Mouse (Mus musculus): ENCODE results near the gene Chd9. TPM values are rescaled to one million over a fixed set of nuclear protein-coding genes. Genes with fewer than 3 reads are reported as not detected.
A peak's percentile ranks its signal among the peaks of the same experiment; 100 is the strongest.

The Chd9 gene
- polyA plus RNA-seq, 1 experiment from 2014 or later: 31.5 TPM

DNA sequence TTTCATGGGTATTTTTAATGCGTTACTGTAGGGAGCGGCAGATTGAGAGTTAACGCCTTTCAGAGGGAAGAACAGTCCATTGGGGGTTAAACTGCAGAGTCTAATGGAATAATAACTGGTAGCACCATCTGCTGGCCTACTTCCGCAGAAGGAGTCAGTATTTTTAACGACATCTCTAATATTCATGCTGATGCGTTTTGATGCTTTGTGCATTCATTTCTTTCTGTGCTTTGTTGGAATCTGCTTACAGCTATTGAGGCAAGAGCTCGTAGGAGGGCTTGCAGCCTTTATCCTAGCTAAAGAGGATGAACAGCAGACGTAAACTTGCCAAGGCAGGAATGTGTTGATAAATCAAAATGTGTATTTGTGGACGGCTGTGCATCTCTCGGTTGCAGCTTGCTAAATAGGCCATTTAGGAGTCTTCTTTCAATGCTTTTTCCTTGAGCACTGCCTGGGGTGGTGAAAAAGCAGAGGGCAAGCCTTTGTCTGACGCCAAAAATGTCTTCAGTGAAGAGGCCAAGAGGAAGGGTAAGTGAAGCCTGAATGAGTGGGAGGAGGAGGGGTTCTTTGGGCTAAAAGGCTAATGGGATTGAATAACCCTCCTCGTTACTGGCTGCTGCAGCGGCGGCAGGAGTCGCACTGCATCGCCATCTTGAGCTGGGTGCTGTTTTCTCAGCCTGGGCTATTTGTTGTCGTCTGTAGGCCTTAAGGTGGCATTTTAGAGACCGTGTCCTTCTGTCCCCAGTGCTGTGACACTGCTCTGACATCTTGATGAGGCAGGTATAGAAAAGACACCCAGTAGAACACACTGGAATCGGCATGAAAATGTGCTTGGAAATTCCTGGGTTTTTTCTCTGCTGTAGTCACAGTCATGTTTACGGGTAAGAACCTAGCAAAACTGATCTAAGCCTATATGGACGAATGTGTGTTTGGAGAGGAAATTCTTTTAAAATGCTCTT, 126.9 kb downstream of the Chd9 start:
- 7% methylated on average over 21 of the region's 21 CpGs for WGBS
- peak overlapping the region; percentile 63 for H3K4me3 ChIP-seq
- H3K27me3 ChIP-seq (ENCODE audit: insufficient read depth, poor library complexity, severe bottlenecking): no peaks in the 10 kb centered on the region

DNA sequence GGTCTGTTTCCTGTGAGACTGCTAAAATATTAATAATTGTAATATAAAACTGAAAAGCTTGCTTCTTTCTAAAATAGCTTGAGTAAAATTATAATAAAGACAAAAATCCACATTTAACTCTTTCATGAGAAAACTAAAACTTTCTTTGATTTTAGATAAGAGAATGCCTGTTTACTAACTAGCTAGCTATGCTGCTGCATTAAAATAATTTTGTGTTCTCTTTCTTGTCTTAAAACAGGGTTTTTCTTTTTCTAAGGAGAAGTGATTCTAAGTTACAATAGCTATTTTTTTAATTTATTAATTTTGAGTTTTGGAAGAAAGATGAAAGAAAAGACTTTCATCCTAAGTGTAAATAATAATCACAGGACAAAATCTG, 127.6 kb downstream of the Chd9 start:
- H3K27me3 ChIP-seq (ENCODE audit: insufficient read depth, poor library complexity, severe bottlenecking): no peaks in the 10 kb centered on the region
- peaks cover 1% of the 10 kb centered on the region; the same call in 1 of the 2 replicates for H3K36me3 ChIP-seq
- H3K9me3 ChIP-seq: no peaks in the 10 kb centered on the region
- no peak for DNase-seq (ENCODE audit: low spot score)
- peak overlapping the region; percentile 95 for H3K27ac ChIP-seq
- H3K4me3 ChIP-seq: peak overlapping the region; percentile 63
- 0 out of 2 replicates have a peak, but pooled peaks cover 3% of the 10 kb centered on the region for H3K4me1 ChIP-seq

More for the DNA sequence above, 126.9 kb downstream of the Chd9 start:
- Histone ChIP-seq H3K4me1 (0 out of 2 replicates have a peak, but pooled peaks cover 3% of the 10 kb centered on the region), H3K27ac (peak overlapping the region; percentile 95), H3K36me3 (peaks cover 1% of the 10 kb centered on the region; the same call in 1 of the 2 replicates), H3K9me3 (no peaks in the 10 kb centered on the region)
- DNase-seq (ENCODE audit: low spot score): peak; percentile 92

GRCm38 (mm10) chr8:90956390-90956789, 128.2 kb downstream of the Chd9 start:
- Histone ChIP-seq H3K4me1 (0 out of 2 replicates have a peak, but pooled peaks cover 3% of the 10 kb centered on the region), H3K4me3 (peak overlapping the region; percentile 63), H3K27ac (peak overlapping the region; percentile 62; the same call in 1 of the 2 replicates), H3K36me3 (peaks cover 1% of the 10 kb centered on the region; the same call in 1 of the 2 replicates), H3K9me3 (no peaks in the 10 kb centered on the region), H3K27me3 (ENCODE audit: insufficient read depth, poor library complexity, severe bottlenecking) (no peaks in the 10 kb centered on the region)
- 86% methylated on average over 9 of the region's 9 CpGs for WGBS
- no peak for DNase-seq (ENCODE audit: low spot score)

DNA sequence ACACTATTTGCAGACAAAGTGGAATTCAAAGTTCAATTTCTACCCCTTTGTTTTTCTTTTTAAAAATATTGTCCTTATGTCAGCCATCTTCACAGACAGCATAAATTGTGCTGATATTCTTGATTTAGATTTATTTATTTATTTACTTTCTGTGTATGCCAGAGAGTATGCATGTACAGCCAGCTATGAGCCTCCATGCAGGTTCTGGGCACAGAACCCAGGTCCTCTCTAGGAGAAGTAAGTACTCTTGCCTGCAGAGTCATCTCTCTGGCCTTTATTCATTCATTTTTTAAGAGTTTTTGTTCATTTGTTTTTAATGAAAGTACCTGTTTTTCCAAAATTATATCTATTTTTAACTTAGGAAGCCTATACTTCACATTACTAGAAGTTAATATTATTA, 129.6 kb downstream of the Chd9 start:
- DNase-seq (ENCODE audit: low spot score): no peak
- H3K27me3 ChIP-seq (ENCODE audit: insufficient read depth, poor library complexity, severe bottlenecking): no peaks in the 10 kb centered on the region
- H3K27ac ChIP-seq: no peak overlapping the region
- H3K4me3 ChIP-seq: no peak overlapping the region
- H3K36me3 ChIP-seq: peaks cover 1% of the 10 kb centered on the region; the same call in 1 of the 2 replicates
- 0 out of 2 replicates have a peak, but pooled peaks cover 3% of the 10 kb centered on the region for H3K4me1 ChIP-seq
- H3K9me3 ChIP-seq: no peaks in the 10 kb centered on the region

DNA sequence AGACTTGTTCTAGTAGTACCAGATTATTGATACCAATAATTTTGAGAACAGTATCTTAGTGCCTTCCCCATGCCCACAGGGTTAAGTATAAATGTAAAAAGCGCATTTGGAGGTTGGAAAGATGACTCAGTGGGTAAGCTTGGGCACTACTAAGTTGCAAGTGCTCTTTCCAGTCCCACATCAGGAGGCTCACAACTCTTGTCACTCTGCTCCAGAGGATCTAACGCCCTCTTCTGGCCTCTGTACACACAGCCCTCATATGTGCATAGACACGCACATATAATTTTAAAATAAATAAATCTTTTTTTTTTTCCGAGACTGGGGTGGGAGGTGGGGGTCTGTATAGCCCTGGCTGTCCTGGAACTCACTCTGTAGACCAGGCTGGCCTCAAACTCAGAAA, 131.6 kb downstream of the Chd9 start:
- Histone ChIP-seq H3K4me1 (0 out of 2 replicates have a peak, but pooled peaks cover 3% of the 10 kb centered on the region), H3K27me3 (ENCODE audit: insufficient read depth, poor library complexity, severe bottlenecking) (no peaks in the 10 kb centered on the region), H3K4me3 (no peak overlapping the region), H3K36me3 (peaks cover 1% of the 10 kb centered on the region; the same call in 1 of the 2 replicates), H3K9me3 (no peaks in the 10 kb centered on the region), H3K27ac (no peak overlapping the region)
- 93% methylated on average over 4 of the region's 4 CpGs for WGBS
- DNase-seq (ENCODE audit: low spot score): no peak

- Histone ChIP-seq H3K27ac (no peak overlapping the region), H3K36me3 (peaks cover 1% of the 10 kb centered on the region; the same call in 1 of the 2 replicates), H3K4me3 (no peak overlapping the region), H3K4me1 (0 out of 2 replicates have a peak, but pooled peaks cover 4% of the 10 kb centered on the region), H3K9me3 (no peaks in the 10 kb centered on the region), H3K27me3 (ENCODE audit: insufficient read depth, poor library complexity, severe bottlenecking) (no peaks in the 10 kb centered on the region)
- 78% methylated on average over 4 of the region's 4 CpGs for WGBS
- DNase-seq (ENCODE audit: low spot score): no peak
These were observed 133.5 kb downstream of the Chd9 start for GRCm38 (mm10) chr8:90961603-90962002.

- Histone ChIP-seq H3K27ac (no peak overlapping the region), H3K4me1 (0 out of 2 replicates have a peak, but pooled peaks cover 4% of the 10 kb centered on the region), H3K9me3 (no peaks in the 10 kb centered on the region), H3K27me3 (ENCODE audit: insufficient read depth, poor library complexity, severe bottlenecking) (no peaks in the 10 kb centered on the region), H3K4me3 (no peak overlapping the region), H3K36me3 (peaks cover 9% of the 10 kb centered on the region; the same call in 1 of the 2 replicates)
- 91% methylated on average over 2 of the region's 2 CpGs for WGBS
- no peak for DNase-seq (ENCODE audit: low spot score)
These were observed 135.9 kb downstream of the Chd9 start for GRCm38 (mm10) chr8:90964044-90964443.

GRCm38 (mm10) chr8:90965467-90966170, 137.5 kb downstream of the Chd9 start:
- no peaks in the 10 kb centered on the region for H3K27me3 ChIP-seq (ENCODE audit: insufficient read depth, poor library complexity, severe bottlenecking)
- 0 out of 2 replicates have a peak, but pooled peaks cover 4% of the 10 kb centered on the region for H3K4me1 ChIP-seq
- DNase-seq (ENCODE audit: low spot score): no peak
- WGBS: 87% methylated on average over 9 of the region's 9 CpGs
- H3K4me3 ChIP-seq: no peak overlapping the region
- no peaks in the 10 kb centered on the region for H3K9me3 ChIP-seq
- peaks cover 8% of the 10 kb centered on the region; the same call in 1 of the 2 replicates for H3K36me3 ChIP-seq
- H3K27ac ChIP-seq: no peak overlapping the region

- H3K36me3 ChIP-seq: peaks cover 12% of the 10 kb centered on the region; the same call in 1 of the 2 replicates
- H3K27me3 ChIP-seq (ENCODE audit: insufficient read depth, poor library complexity, severe bottlenecking): no peaks in the 10 kb centered on the region
- WGBS: 92% methylated on average over 4 of the region's 4 CpGs
- no peaks in the 10 kb centered on the region for H3K9me3 ChIP-seq
- 0 out of 2 replicates have a peak, but pooled peaks cover 4% of the 10 kb centered on the region for H3K4me1 ChIP-seq
- H3K4me3 ChIP-seq: no peak overlapping the region
- DNase-seq (ENCODE audit: low spot score): no peak
- H3K27ac ChIP-seq: no peak overlapping the region
These were observed 140.2 kb downstream of the Chd9 start for GRCm38 (mm10) chr8:90968307-90968706.

- no peak for DNase-seq (ENCODE audit: low spot score)
- peaks cover 63% of the 10 kb centered on the region for H3K36me3 ChIP-seq
- no peak overlapping the region for H3K27ac ChIP-seq
- H3K9me3 ChIP-seq: no peaks in the 10 kb centered on the region
- no peak overlapping the region for H3K4me3 ChIP-seq
- 76% methylated on average over 8 of the region's 8 CpGs for WGBS
- no peaks in the 10 kb centered on the region for H3K4me1 ChIP-seq
- H3K27me3 ChIP-seq (ENCODE audit: insufficient read depth, poor library complexity, severe bottlenecking): no peaks in the 10 kb centered on the region
These were observed 148.8 kb downstream of the Chd9 start for GRCm38 (mm10) chr8:90976960-90977371.

- H3K4me3 ChIP-seq: no peak overlapping the region
- 84% methylated on average over 3 of the region's 3 CpGs for WGBS
- H3K27me3 ChIP-seq (ENCODE audit: insufficient read depth, poor library complexity, severe bottlenecking): no peaks in the 10 kb centered on the region
- peaks cover 72% of the 10 kb centered on the region for H3K36me3 ChIP-seq
- H3K4me1 ChIP-seq: no peaks in the 10 kb centered on the region
- no peak overlapping the region for H3K27ac ChIP-seq
- DNase-seq (ENCODE audit: low spot score): no peak
- H3K9me3 ChIP-seq: no peaks in the 10 kb centered on the region
These were observed 150.6 kb downstream of the Chd9 start for GRCm38 (mm10) chr8:90978720-90979119.

DNA sequence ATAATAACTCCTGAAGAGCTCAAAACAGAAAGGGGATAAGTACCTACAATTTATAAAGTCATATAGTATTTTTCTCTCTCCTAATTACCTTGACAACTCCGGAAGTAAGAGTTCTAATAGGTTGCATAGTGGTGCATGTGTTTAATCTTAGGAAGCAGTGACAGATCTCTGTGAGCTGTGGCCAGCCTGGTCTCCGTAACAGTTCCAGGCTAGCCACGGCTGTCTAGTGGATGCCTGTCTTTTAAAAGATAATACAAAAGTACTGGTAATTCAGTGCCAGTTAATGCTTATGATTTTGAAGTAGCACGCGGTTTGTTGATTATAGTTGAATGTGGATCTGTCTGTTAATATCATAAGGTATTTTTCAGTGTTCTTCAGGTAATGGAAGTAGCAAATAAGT, 151.1 kb downstream of the Chd9 start:
- no peaks in the 10 kb centered on the region for H3K4me1 ChIP-seq
- no peak overlapping the region for H3K4me3 ChIP-seq
- H3K36me3 ChIP-seq: peaks cover 72% of the 10 kb centered on the region
- WGBS: 90% methylated on average over 5 of the region's 5 CpGs
- no peak overlapping the region for H3K27ac ChIP-seq
- no peaks in the 10 kb centered on the region for H3K27me3 ChIP-seq (ENCODE audit: insufficient read depth, poor library complexity, severe bottlenecking)
- no peak for DNase-seq (ENCODE audit: low spot score)
- H3K9me3 ChIP-seq: no peaks in the 10 kb centered on the region

Data from heart, embryonic 10.5 days (tissue).